Mouse (Mus musculus) spleen, postnatal 14 days (tissue): ENCODE data around the gene Cfap61.

Experiments
- DNase-seq, 2 experiments: peaks; one replicate each; pipeline ENCODE4 v3.0.0; 2021 to 2022; ENCODE audit warnings: low spot score in 2 of 2

Cfap61 gene

GRCm38 (mm10) chr2:146257037-146257436 is 322.5 kb downstream of the Cfap61 start:
- DNase-seq, result no peak

- DNase-seq, result no peak
Measured at GRCm38 (mm10) chr2:146257609-146258008, 323.0 kb downstream of the Cfap61 start.

GRCm38 (mm10) chr2:146258736-146259469 is 324.3 kb downstream of the Cfap61 start:
- no peak for DNase-seq

GRCm38 (mm10) chr2:146259787-146260560 is 325.4 kb downstream of the Cfap61 start:
- no peak for DNase-seq

- no peak for DNase-seq
Measured at GRCm38 (mm10) chr2:146261146-146261545, 326.6 kb downstream of the Cfap61 start.

GRCm38 (mm10) chr2:146262215-146262614 is 327.6 kb downstream of the Cfap61 start:
- DNase-seq, result no peak

- DNase-seq, result no peak
Measured at GRCm38 (mm10) chr2:146262966-146263365, 328.4 kb downstream of the Cfap61 start.
